In genomic region chr9:63632924-63633323, GRCm38 (mm10) we compare ENCODE assay signal across 13 mouse cellular contexts. TPM values are rescaled to one million over a fixed set of nuclear protein-coding genes. Genes with fewer than 3 reads are reported as not detected.
DNase-seq lines count a peak whose midpoint lies in the region; ATAC-seq and TF ChIP-seq lines count a peak whose summit lies in the region.
"Had no signal": no experiment of that assay in that cellular context is flagged by ENCODE, and none has a peak within 500 bp of the region (broad histone marks: within the 10 kb centered on the region; RNA-seq: fewer than 3 reads in every experiment).

No protein-coding gene starts in this region.

- no peak overlapping the region for H3K4me3 ChIP-seq in forebrain, embryonic 12.5 days (replicated peaks)
- no peak overlapping the region for H3K4me3 ChIP-seq in forebrain, postnatal 0 days (ENCODE audit: low read depth, low read length)
- H3K4me3 ChIP-seq in lung, embryonic 15.5 days, result no peak overlapping the region
- H3K4me3 ChIP-seq in lung, embryonic 16.5 days (ENCODE audit: low read length), result no peak overlapping the region
- no peak overlapping the region for H3K4me3 ChIP-seq in stomach, embryonic 16.5 days (replicated peaks; ENCODE audit: low read length)
- H3K4me3 ChIP-seq: hindbrain, embryonic 13.5 days; neural tube, embryonic 13.5 days had no signal

- H3K9me3 ChIP-seq in forebrain, embryonic 12.5 days, result no peaks in the 10 kb centered on the region
- H3K9me3 ChIP-seq in forebrain, postnatal 0 days (ENCODE audit: low read length), result no peaks in the 10 kb centered on the region
- H3K9me3 ChIP-seq in lung, embryonic 15.5 days, result no peaks in the 10 kb centered on the region
- H3K9me3 ChIP-seq in lung, embryonic 16.5 days (ENCODE audit: control insufficient read depth, low read length), result no peaks in the 10 kb centered on the region
- no peaks in the 10 kb centered on the region for H3K9me3 ChIP-seq in stomach, embryonic 16.5 days (replicated peaks; ENCODE audit: control insufficient read depth, low read length)
- H3K9me3 ChIP-seq: hindbrain, embryonic 13.5 days; neural tube, embryonic 13.5 days had no signal

- no peaks in the 10 kb centered on the region for H3K27me3 ChIP-seq in forebrain, embryonic 12.5 days
- H3K27me3 ChIP-seq in forebrain, postnatal 0 days (ENCODE audit: insufficient read depth, low read length), result no peaks in the 10 kb centered on the region
- no peaks in the 10 kb centered on the region for H3K27me3 ChIP-seq in lung, embryonic 15.5 days
- H3K27me3 ChIP-seq in lung, embryonic 16.5 days (ENCODE audit: control insufficient read depth, insufficient read depth, low read depth, low read length), result no peaks in the 10 kb centered on the region
- no peaks in the 10 kb centered on the region for H3K27me3 ChIP-seq in stomach, embryonic 16.5 days (ENCODE audit: control insufficient read depth, insufficient read depth, low read length)
- H3K27me3 ChIP-seq: hindbrain, embryonic 13.5 days; neural tube, embryonic 13.5 days had no signal

- no peak overlapping the region for H3K4me2 ChIP-seq in forebrain, embryonic 12.5 days
- H3K4me2 ChIP-seq in forebrain, postnatal 0 days (ENCODE audit: low read depth), result no peak overlapping the region
- peak overlapping the region; percentile 29 for H3K4me2 ChIP-seq in lung, embryonic 15.5 days
- peak overlapping the region; percentile 25 for H3K4me2 ChIP-seq in lung, embryonic 16.5 days (ENCODE audit: low read depth, low read length)
- peak overlapping the region; percentile 25 for H3K4me2 ChIP-seq in stomach, embryonic 16.5 days (ENCODE audit: low read depth, low read length)
- H3K4me2 ChIP-seq: hindbrain, embryonic 13.5 days; neural tube, embryonic 13.5 days had no signal

- no peak for ATAC-seq in forebrain, embryonic 12.5 days (ENCODE audit: low FRiP score)
- ATAC-seq in forebrain, postnatal 0 days, result no peak
- peak; percentile 35; the same call in 1 of the 2 replicates for ATAC-seq in lung, embryonic 15.5 days (ENCODE audit: borderline replicate concordance, extremely low read depth, low FRiP score, low TSS enrichment)
- ATAC-seq in lung, embryonic 16.5 days (ENCODE audit: low read depth), result peak; percentile 75
- ATAC-seq in stomach, embryonic 16.5 days (ENCODE audit: insufficient read depth, low FRiP score), result no peak

- no peak for DNase-seq in forebrain, postnatal 0 days
- DNase-seq in lung, postnatal 4 days, result no peak
- no peak for DNase-seq in cerebellum, adult 11-12 months
- DNase-seq in gastrocnemius, postnatal 25 days, result no peak

- H3K9ac ChIP-seq in forebrain, embryonic 12.5 days, result peak overlapping the region; percentile 12; the same call in 1 of the 2 replicates
- no peak overlapping the region for H3K9ac ChIP-seq in forebrain, postnatal 0 days
- H3K9ac ChIP-seq in lung, embryonic 15.5 days, result no peak overlapping the region
- no peak overlapping the region for H3K9ac ChIP-seq in lung, embryonic 16.5 days (ENCODE audit: low read length)
- no peak overlapping the region for H3K9ac ChIP-seq in stomach, embryonic 16.5 days (ENCODE audit: low read length)
- H3K9ac ChIP-seq: hindbrain, embryonic 13.5 days; neural tube, embryonic 13.5 days had no signal

- H3K27ac ChIP-seq in forebrain, embryonic 12.5 days, result no peak overlapping the region; the same call in 1 of the 2 replicates
- no peak overlapping the region for H3K27ac ChIP-seq in forebrain, postnatal 0 days (ENCODE audit: low read depth, low read length)
- H3K27ac ChIP-seq in lung, embryonic 15.5 days, result peak overlapping the region; percentile 55
- peak overlapping the region; percentile 38 for H3K27ac ChIP-seq in lung, embryonic 16.5 days (ENCODE audit: low read length)
- peak overlapping the region; percentile 43 for H3K27ac ChIP-seq in stomach, embryonic 16.5 days (ENCODE audit: low read length)
- H3K27ac ChIP-seq: hindbrain, embryonic 13.5 days; neural tube, embryonic 13.5 days had no signal

- peaks cover 25% of the 10 kb centered on the region for H3K36me3 ChIP-seq in forebrain, embryonic 12.5 days (replicated peaks)
- peaks cover 34% of the 10 kb centered on the region for H3K36me3 ChIP-seq in forebrain, postnatal 0 days (ENCODE audit: insufficient read depth)
- 0 out of 2 replicates have a peak, but pooled peaks cover 9% of the 10 kb centered on the region for H3K36me3 ChIP-seq in lung, embryonic 15.5 days
- peaks cover 5% of the 10 kb centered on the region; the same call in 1 of the 2 replicates for H3K36me3 ChIP-seq in lung, embryonic 16.5 days (ENCODE audit: control insufficient read depth, insufficient read depth, low read length)
- H3K36me3 ChIP-seq in stomach, embryonic 16.5 days (ENCODE audit: control insufficient read depth, insufficient read depth, low read length), result no peaks in the 10 kb centered on the region

- peaks cover 18% of the 10 kb centered on the region for H3K4me1 ChIP-seq in forebrain, embryonic 12.5 days
- no peaks in the 10 kb centered on the region for H3K4me1 ChIP-seq in forebrain, postnatal 0 days (ENCODE audit: insufficient read depth)
- peaks cover 10% of the 10 kb centered on the region for H3K4me1 ChIP-seq in lung, embryonic 15.5 days
- H3K4me1 ChIP-seq in lung, embryonic 16.5 days (replicated peaks; ENCODE audit: control insufficient read depth, insufficient read depth, low read length), result peaks cover 11% of the 10 kb centered on the region; the same call in 1 of the 2 replicates
- peaks cover 10% of the 10 kb centered on the region for H3K4me1 ChIP-seq in stomach, embryonic 16.5 days (ENCODE audit: control insufficient read depth, insufficient read depth, low read length)

- WGBS in forebrain, embryonic 12.5 days, result 24% methylated on average over 11 of the region's 11 CpGs
- WGBS in forebrain, postnatal 0 days, result 20% methylated on average over 11 of the region's 11 CpGs
- 41% methylated on average over 11 of the region's 11 CpGs for WGBS in lung, embryonic 15.5 days
- 45% methylated on average over 11 of the region's 11 CpGs for WGBS in lung, embryonic 16.5 days
- WGBS in stomach, embryonic 16.5 days, result 43% methylated on average over 11 of the region's 11 CpGs

- no peak for TF ChIP-seq CTCF in forebrain, postnatal 0 days (IDR thresholded peaks at IDR 0.05; ENCODE audit: low read depth)

RNA-seq across cellular contexts. Expression of gene Aagab, which starts 30.5 kb away (rescaled TPM):
- 50.4 and 51.5 TPM in 2 replicates for polyA plus RNA-seq in forebrain, embryonic 12.5 days (2016; fragmentation: Nextera tagmentation; extraction: Ambion mirVana)
- 37.5 and 46.7 TPM in 2 replicates for total RNA-seq in forebrain, postnatal 0 days (2014; rRNA removed)
- polyA plus RNA-seq in forebrain, postnatal 0 days (2015; fragmentation: Nextera tagmentation; extraction: Ambion mirVana), result 50.0 and 51.0 TPM in 2 replicates
- 27.5 and 29.7 TPM in 2 replicates for polyA plus RNA-seq in lung, embryonic 15.5 days (2015; fragmentation: Nextera tagmentation; extraction: Ambion mirVana)
- polyA plus RNA-seq in lung, embryonic 16.5 days (2015; fragmentation: Nextera tagmentation; extraction: Ambion mirVana), result 30.1 and 31.1 TPM in 2 replicates
- polyA plus RNA-seq in stomach, embryonic 16.5 days (2015; fragmentation: Nextera tagmentation; extraction: Ambion mirVana), result 32.6 and 40.8 TPM in 2 replicates
- total RNA-seq in gastrocnemius, postnatal 25 days (2021), result 10 to 100 TPM; 10.1 to 12.4 TPM

RNA-seq across cellular contexts. Expression of gene Iqch, which starts 30.6 kb away (rescaled TPM):
- 0.10 TPM in 1 of 2 replicates, not detected in the other for polyA plus RNA-seq in forebrain, embryonic 12.5 days (2016; fragmentation: Nextera tagmentation; extraction: Ambion mirVana)
- total RNA-seq in forebrain, postnatal 0 days (2014; rRNA removed), result 0.14 TPM in 1 of 2 replicates, not detected in the other
- 0.10 TPM in 1 of 2 replicates, not detected in the other for polyA plus RNA-seq in forebrain, postnatal 0 days (2015; fragmentation: Nextera tagmentation; extraction: Ambion mirVana)
- polyA plus RNA-seq in lung, embryonic 15.5 days (2015; fragmentation: Nextera tagmentation; extraction: Ambion mirVana), result 0.05 and 0.20 TPM in 2 replicates
- 0.21 and 0.53 TPM in 2 replicates for polyA plus RNA-seq in lung, embryonic 16.5 days (2015; fragmentation: Nextera tagmentation; extraction: Ambion mirVana)
- polyA plus RNA-seq in stomach, embryonic 16.5 days (2015; fragmentation: Nextera tagmentation; extraction: Ambion mirVana), result 0.04 and 0.10 TPM in 2 replicates
- total RNA-seq in gastrocnemius, postnatal 25 days (2021), result not detected
- total RNA-seq: granulocyte monocyte progenitor cell, adult 5-6 weeks had no signal
- polyA plus RNA-seq: large intestine, adult 2 months; liver, embryonic 16.5 days had no signal

Comparison
In these comparisons a context has a peak if more than half of its experiments do, and no peak if none do; other contexts are left out.
1. ATAC-seq: peak in lung, embryonic 15.5 days (single experiment) and lung, embryonic 16.5 days (single experiment); none in forebrain, embryonic 12.5 days (single experiment), forebrain, postnatal 0 days (single experiment) and stomach, embryonic 16.5 days (single experiment).
2. H3K27ac ChIP-seq: peak in lung, embryonic 15.5 days (single experiment), lung, embryonic 16.5 days (single experiment) and stomach, embryonic 16.5 days (single experiment); none in forebrain, embryonic 12.5 days (single experiment) and forebrain, postnatal 0 days (single experiment).
3. H3K4me2 ChIP-seq: peak in lung, embryonic 15.5 days (single experiment), lung, embryonic 16.5 days (single experiment) and stomach, embryonic 16.5 days (single experiment); none in forebrain, embryonic 12.5 days (single experiment) and forebrain, postnatal 0 days (single experiment).